Mouse (Mus musculus): ENCODE data around the gene Pigq. TPM values are rescaled to one million over a fixed set of nuclear protein-coding genes. Genes with fewer than 3 reads are reported as not detected.

Gene Pigq
- polyA plus RNA-seq, 1 experiment from 2014 or later = 76.8 TPM

GRCm38 (mm10) chr17:25959630-25960467, 15.1 kb upstream of the Pigq start:
- WGBS = 94% methylated on average over 21 of the region's 23 CpGs
- no peak overlapping the region for H3K27ac ChIP-seq (ENCODE audit: low read depth, low read length)
- no peaks in the 10 kb centered on the region for H3K9me3 ChIP-seq (ENCODE audit: control insufficient read depth, low read length)
- no peaks in the 10 kb centered on the region for H3K4me1 ChIP-seq (ENCODE audit: control insufficient read depth, insufficient read depth, low read length)
- no peak overlapping the region for H3K4me3 ChIP-seq (ENCODE audit: low read depth, low read length)
- no peak overlapping the region for H3K9ac ChIP-seq (replicated peaks; ENCODE audit: low read depth, low read length)
- H3K36me3 ChIP-seq (ENCODE audit: control insufficient read depth, insufficient read depth, low read length) = peaks cover 16% of the 10 kb centered on the region
- no peaks in the 10 kb centered on the region for H3K27me3 ChIP-seq (ENCODE audit: control insufficient read depth, insufficient read depth, low read length)
- ATAC-seq (ENCODE audit: low read depth) = no peak
- H3K4me2 ChIP-seq (ENCODE audit: low read depth, low read length) = no peak overlapping the region

- WGBS = 96% methylated on average over 11 of the region's 11 CpGs
- ATAC-seq (ENCODE audit: low read depth) = no peak
- no peak overlapping the region for H3K27ac ChIP-seq (ENCODE audit: low read depth, low read length)
- H3K4me2 ChIP-seq (ENCODE audit: low read depth, low read length) = no peak overlapping the region
- no peak overlapping the region for H3K4me3 ChIP-seq (ENCODE audit: low read depth, low read length)
- no peaks in the 10 kb centered on the region for H3K27me3 ChIP-seq (ENCODE audit: control insufficient read depth, insufficient read depth, low read length)
- no peaks in the 10 kb centered on the region for H3K9me3 ChIP-seq (ENCODE audit: control insufficient read depth, low read length)
- peaks cover 14% of the 10 kb centered on the region for H3K36me3 ChIP-seq (ENCODE audit: control insufficient read depth, insufficient read depth, low read length)
- no peaks in the 10 kb centered on the region for H3K4me1 ChIP-seq (ENCODE audit: control insufficient read depth, insufficient read depth, low read length)
- H3K9ac ChIP-seq (replicated peaks; ENCODE audit: low read depth, low read length) = no peak overlapping the region
Measured at GRCm38 (mm10) chr17:25958771-25959494, 14.2 kb upstream of the Pigq start.

- 72% methylated on average over 14 of the region's 14 CpGs for WGBS
- Histone ChIP-seq H3K9me3 (ENCODE audit: control insufficient read depth, low read length) (no peaks in the 10 kb centered on the region), H3K4me2 (ENCODE audit: low read depth, low read length) (no peak overlapping the region), H3K4me3 (ENCODE audit: low read depth, low read length) (no peak overlapping the region), H3K4me1 (ENCODE audit: control insufficient read depth, insufficient read depth, low read length) (no peaks in the 10 kb centered on the region), H3K27me3 (ENCODE audit: control insufficient read depth, insufficient read depth, low read length) (peaks cover 7% of the 10 kb centered on the region), H3K27ac (ENCODE audit: low read depth, low read length) (no peak overlapping the region), H3K9ac (replicated peaks; ENCODE audit: low read depth, low read length) (no peak overlapping the region), H3K36me3 (ENCODE audit: control insufficient read depth, insufficient read depth, low read length) (peaks cover 14% of the 10 kb centered on the region)
- ATAC-seq (ENCODE audit: low read depth) = no peak
Measured at GRCm38 (mm10) chr17:25957586-25958051, 12.9 kb upstream of the Pigq start.

GRCm38 (mm10) chr17:25956631-25957030, 11.9 kb upstream of the Pigq start:
- Histone ChIP-seq H3K9ac (replicated peaks; ENCODE audit: low read depth, low read length) (no peak overlapping the region), H3K36me3 (ENCODE audit: control insufficient read depth, insufficient read depth, low read length) (peaks cover 14% of the 10 kb centered on the region), H3K4me3 (ENCODE audit: low read depth, low read length) (no peak overlapping the region), H3K27me3 (ENCODE audit: control insufficient read depth, insufficient read depth, low read length) (peaks cover 16% of the 10 kb centered on the region), H3K4me1 (ENCODE audit: control insufficient read depth, insufficient read depth, low read length) (0 out of 2 replicates have a peak, but pooled peaks cover 3% of the 10 kb centered on the region), H3K9me3 (ENCODE audit: control insufficient read depth, low read length) (no peaks in the 10 kb centered on the region), H3K4me2 (ENCODE audit: low read depth, low read length) (no peak overlapping the region), H3K27ac (ENCODE audit: low read depth, low read length) (no peak overlapping the region)
- no peak for ATAC-seq (ENCODE audit: low read depth)
- 80% methylated on average over 7 of the region's 7 CpGs for WGBS

GRCm38 (mm10) chr17:25956201-25956600, 11.5 kb upstream of the Pigq start:
- ATAC-seq (ENCODE audit: low read depth) = no peak
- H3K27ac ChIP-seq (ENCODE audit: low read depth, low read length) = no peak overlapping the region
- H3K27me3 ChIP-seq (ENCODE audit: control insufficient read depth, insufficient read depth, low read length) = peaks cover 20% of the 10 kb centered on the region
- 0 out of 2 replicates have a peak, but pooled peaks cover 3% of the 10 kb centered on the region for H3K4me1 ChIP-seq (ENCODE audit: control insufficient read depth, insufficient read depth, low read length)
- WGBS = 60% methylated on average over 7 of the region's 7 CpGs
- no peaks in the 10 kb centered on the region for H3K9me3 ChIP-seq (ENCODE audit: control insufficient read depth, low read length)
- no peak overlapping the region for H3K4me3 ChIP-seq (ENCODE audit: low read depth, low read length)
- peaks cover 14% of the 10 kb centered on the region for H3K36me3 ChIP-seq (ENCODE audit: control insufficient read depth, insufficient read depth, low read length)
- H3K4me2 ChIP-seq (ENCODE audit: low read depth, low read length) = no peak overlapping the region
- H3K9ac ChIP-seq (replicated peaks; ENCODE audit: low read depth, low read length) = no peak overlapping the region

GRCm38 (mm10) chr17:25955736-25956135, 11.0 kb upstream of the Pigq start:
- 50% methylated on average over 3 of the region's 3 CpGs for WGBS
- Histone ChIP-seq H3K27me3 (ENCODE audit: control insufficient read depth, insufficient read depth, low read length) (peaks cover 23% of the 10 kb centered on the region), H3K9ac (replicated peaks; ENCODE audit: low read depth, low read length) (no peak overlapping the region), H3K4me3 (ENCODE audit: low read depth, low read length) (no peak overlapping the region), H3K4me1 (ENCODE audit: control insufficient read depth, insufficient read depth, low read length) (0 out of 2 replicates have a peak, but pooled peaks cover 3% of the 10 kb centered on the region), H3K36me3 (ENCODE audit: control insufficient read depth, insufficient read depth, low read length) (peaks cover 14% of the 10 kb centered on the region), H3K4me2 (ENCODE audit: low read depth, low read length) (no peak overlapping the region), H3K27ac (ENCODE audit: low read depth, low read length) (no peak overlapping the region), H3K9me3 (ENCODE audit: control insufficient read depth, low read length) (no peaks in the 10 kb centered on the region)
- ATAC-seq (ENCODE audit: low read depth) = no peak

- no peak for ATAC-seq (ENCODE audit: low read depth)
- 66% methylated on average over 2 of the region's 2 CpGs for WGBS
- H3K27me3 ChIP-seq (ENCODE audit: control insufficient read depth, insufficient read depth, low read length) = peaks cover 33% of the 10 kb centered on the region
- peaks cover 11% of the 10 kb centered on the region for H3K36me3 ChIP-seq (ENCODE audit: control insufficient read depth, insufficient read depth, low read length)
- no peak overlapping the region for H3K4me2 ChIP-seq (ENCODE audit: low read depth, low read length)
- 0 out of 2 replicates have a peak, but pooled peaks cover 3% of the 10 kb centered on the region for H3K4me1 ChIP-seq (ENCODE audit: control insufficient read depth, insufficient read depth, low read length)
- H3K4me3 ChIP-seq (ENCODE audit: low read depth, low read length) = no peak overlapping the region
- H3K27ac ChIP-seq (ENCODE audit: low read depth, low read length) = no peak overlapping the region
- H3K9me3 ChIP-seq (ENCODE audit: control insufficient read depth, low read length) = no peaks in the 10 kb centered on the region
- no peak overlapping the region for H3K9ac ChIP-seq (replicated peaks; ENCODE audit: low read depth, low read length)
Measured at GRCm38 (mm10) chr17:25954671-25955070, 9.9 kb upstream of the Pigq start.

- Histone ChIP-seq H3K9me3 (ENCODE audit: control insufficient read depth, low read length) (no peaks in the 10 kb centered on the region), H3K27ac (ENCODE audit: low read depth, low read length) (no peak overlapping the region), H3K36me3 (ENCODE audit: control insufficient read depth, insufficient read depth, low read length) (no peaks in the 10 kb centered on the region), H3K9ac (replicated peaks; ENCODE audit: low read depth, low read length) (no peak overlapping the region), H3K4me1 (ENCODE audit: control insufficient read depth, insufficient read depth, low read length) (0 out of 2 replicates have a peak, but pooled peaks cover 3% of the 10 kb centered on the region), H3K27me3 (ENCODE audit: control insufficient read depth, insufficient read depth, low read length) (peaks cover 33% of the 10 kb centered on the region), H3K4me2 (ENCODE audit: low read depth, low read length) (no peak overlapping the region), H3K4me3 (ENCODE audit: low read depth, low read length) (no peak overlapping the region)
- WGBS = 73% methylated on average over 5 of the region's 5 CpGs
- no peak for ATAC-seq (ENCODE audit: low read depth)
Measured at GRCm38 (mm10) chr17:25953161-25953560, 8.4 kb upstream of the Pigq start.
